Mouse (Mus musculus): Measurements from ENCODE around the gene Tm2d1. TPM values are rescaled to one million over a fixed set of nuclear protein-coding genes. Genes with fewer than 3 reads are reported as not detected.

Gene Tm2d1
- total and polyA plus RNA-seq, 3 experiments: 23.6 to 42.4 (median 42.1) TPM

- DNase-seq: peak; percentile 96
Observed at GRCm38 (mm10) chr4:98322223-98322622, 60.9 kb downstream of the Tm2d1 start.

GRCm38 (mm10) chr4:98321371-98322111 lies 61.6 kb downstream of the Tm2d1 start:
- peak; percentile 52 for DNase-seq

GRCm38 (mm10) chr4:98318769-98319168 lies 64.3 kb downstream of the Tm2d1 start:
- DNase-seq: no peak

DNA sequence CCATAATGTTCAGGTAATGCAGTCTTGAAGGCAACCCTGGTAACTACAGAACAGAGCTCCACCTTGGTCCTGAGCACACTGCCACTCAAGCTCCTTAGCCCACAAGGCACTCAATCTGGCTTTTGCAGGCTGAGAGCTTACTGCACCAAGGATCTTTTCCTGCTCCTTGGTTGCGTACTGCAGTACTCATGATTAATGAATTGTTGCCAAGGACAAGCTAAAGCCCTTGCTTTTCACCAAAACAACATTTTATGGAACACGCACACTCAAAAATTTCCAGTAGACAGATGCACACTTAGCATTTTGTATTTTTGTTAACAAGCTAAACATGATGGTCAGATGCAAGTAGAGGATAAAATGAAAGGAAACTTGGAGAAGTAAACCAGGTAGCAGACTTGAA lies 66.0 kb downstream of the Tm2d1 start:
- peak; percentile 48 for DNase-seq

Other genes with a start within 250 kb of the Tm2d1 start
- 1 to 10 TPM; 4.0 to 4.6 TPM for gene Patj, start 12.5 kb upstream of the Tm2d1 start, total RNA-seq (2021)
- gene Patj, start 12.5 kb upstream of the Tm2d1 start, polyA plus RNA-seq (2012; rRNA removed): 0.66 and 0.86 TPM in 2 replicates